Mouse (Mus musculus) spleen, adult 2 months (tissue): ENCODE measurements around the gene BC052040.

Experiments
- CTCF ChIP-seq: fragments of 200-500 bp; IDR thresholded peaks from 2 replicates; pipeline ENCODE4 v1.5.1; 2011; ENCODE audit warnings: mild to moderate bottlenecking, inconsistent platforms; ENCODE audit not compliant: insufficient read depth, insufficient read length, insufficient replicate concordance; ENCODE audit errors: extremely low read depth
- POLR2A ChIP-seq: fragments of 200-500 bp; IDR thresholded peaks from 2 replicates; pipeline ENCODE4 v1.6.1; 2011; ENCODE audit warnings: low read depth, low read length, inconsistent platforms

- TF ChIP-seq POLR2A: no peak
- TF ChIP-seq CTCF: no peak
These were observed 217.3 kb downstream of the BC052040 start for GRCm38 (mm10) chr2:115798839-115799238.
